Mouse (Mus musculus) midbrain, embryonic 14.5 days (tissue): ENCODE data around the gene Hoxa13. TPM values are rescaled to one million over a fixed set of nuclear protein-coding genes. Genes with fewer than 3 reads are reported as not detected.

Source experiments
- ATAC-seq: fragments of 200-750 bp; cut with Nextera tagmentation; 2 replicates; pipeline ENCODE4 v1.8.0; 2017; ENCODE audit warnings: moderate number of reproducible peaks, moderate library complexity; ENCODE audit not compliant: low FRiP score, low TSS enrichment
- DNase-seq: peaks from one replicate; pipeline ENCODE4 v3.0.0-alpha.2; 2015
- H3K27ac ChIP-seq: fragments of 300-500 bp; sonication (generic); replicated peaks from 2 replicates; pipeline ENCODE4 v1.5.1; 2014; ENCODE audit warnings: mild to moderate bottlenecking, low read depth, low read length, moderate library complexity
- H3K27me3 ChIP-seq: fragments of 300-500 bp; sonication (generic); 2 replicates; pipeline ENCODE4 v1.6.1; 2014; ENCODE audit warnings: low read length, control low read depth, mixed read lengths; ENCODE audit not compliant: control insufficient read depth, insufficient read depth
- H3K36me3 ChIP-seq: fragments of 300-500 bp; sonication (generic); 2 replicates; pipeline ENCODE4 v1.6.1; 2014; ENCODE audit warnings: low read length, control low read depth; ENCODE audit not compliant: control insufficient read depth, insufficient read depth
- H3K4me1 ChIP-seq: fragments of 300-500 bp; sonication (generic); 2 replicates; pipeline ENCODE4 v1.6.1; 2014; ENCODE audit warnings: mild to moderate bottlenecking, antibody characterized with exemption, low read length, control low read depth; ENCODE audit not compliant: control insufficient read depth, insufficient read depth
- H3K4me2 ChIP-seq: fragments of 300-500 bp; sonication (generic); 2 replicates; pipeline ENCODE4 v1.6.1; 2014; ENCODE audit warnings: mild to moderate bottlenecking, low read length, moderate library complexity
- H3K4me3 ChIP-seq: fragments of 300-500 bp; sonication (generic); replicated peaks from 2 replicates; pipeline ENCODE4 v1.5.1; 2014; ENCODE audit warnings: low read depth, low read length
- H3K9ac ChIP-seq: fragments of 300-500 bp; sonication (generic); replicated peaks from 2 replicates; pipeline ENCODE4 v1.6.1; 2014; ENCODE audit warnings: mild to moderate bottlenecking, low read length, moderate library complexity
- H3K9me3 ChIP-seq: fragments of 300-500 bp; sonication (generic); 2 replicates; pipeline ENCODE4 v1.6.1; 2016; ENCODE audit warnings: low read length, control low read depth, mixed read lengths; ENCODE audit not compliant: control insufficient read depth
- WGBS: fragments of 180-500 bp; shearing (Covaris S2); extraction: QIAGEN DNeasy Blood & Tissue Kit; methylation state at CpG from one replicate; pipeline ENCODE4 v1.1.7; 2014; 5-methylcytosine and 5-hydroxymethylcytosine counted together
- polyA plus RNA-seq: library from polyadenylated mRNA; unstranded; fragments of >200 nt; fragmentation: Nextera tagmentation; extraction: Ambion mirVana; gene quantifications from 2 replicates; pipeline ENCODE4 v1.2.1, GENCODE M21; 2014

Gene Hoxa13
- polyA plus RNA-seq, 1 experiment from 2014 or later: not detected

- H3K4me2 ChIP-seq: no peak overlapping the region
- no peak overlapping the region for H3K9ac ChIP-seq
- H3K4me1 ChIP-seq: no peaks in the 10 kb centered on the region
- WGBS: under 1% methylated on average over 9 of the region's 9 CpGs
- no peak for ATAC-seq
- H3K27ac ChIP-seq: no peak overlapping the region
- peaks cover 99% of the 10 kb centered on the region for H3K27me3 ChIP-seq
- no peaks in the 10 kb centered on the region for H3K36me3 ChIP-seq
- H3K9me3 ChIP-seq: no peaks in the 10 kb centered on the region
- H3K4me3 ChIP-seq: no peak overlapping the region
- DNase-seq: no peak
Measured at GRCm38 (mm10) chr6:52266666-52266985, 5.9 kb upstream of the Hoxa13 start.

GRCm38 (mm10) chr6:52265913-52266665 lies 5.4 kb upstream of the Hoxa13 start:
- peak; percentile 31 for DNase-seq
- Histone ChIP-seq H3K36me3 (no peaks in the 10 kb centered on the region), H3K9me3 (no peaks in the 10 kb centered on the region), H3K9ac (no peak overlapping the region), H3K27ac (no peak overlapping the region), H3K4me1 (no peaks in the 10 kb centered on the region), H3K4me3 (no peak overlapping the region), H3K27me3 (peaks cover 99% of the 10 kb centered on the region), H3K4me2 (no peak overlapping the region)
- under 1% methylated on average over 19 of the region's 19 CpGs for WGBS
- no peak for ATAC-seq

GRCm38 (mm10) chr6:52265306-52265912 lies 4.7 kb upstream of the Hoxa13 start:
- Histone ChIP-seq H3K9ac (no peak overlapping the region), H3K27me3 (peaks cover 96% of the 10 kb centered on the region), H3K4me1 (no peaks in the 10 kb centered on the region), H3K36me3 (no peaks in the 10 kb centered on the region), H3K27ac (no peak overlapping the region), H3K9me3 (no peaks in the 10 kb centered on the region), H3K4me3 (no peak overlapping the region), H3K4me2 (no peak overlapping the region)
- WGBS: 2% methylated on average over 18 of the region's 18 CpGs
- DNase-seq: peak; percentile 7
- ATAC-seq: no peak

GRCm38 (mm10) chr6:52264106-52264790 lies 3.6 kb upstream of the Hoxa13 start:
- H3K4me2 ChIP-seq: no peak overlapping the region
- peak; percentile 3 for DNase-seq
- 3% methylated on average over 5 of the region's 5 CpGs for WGBS

GRCm38 (mm10) chr6:52263321-52263585 lies 2.6 kb upstream of the Hoxa13 start:
- Histone ChIP-seq H3K9me3 (no peaks in the 10 kb centered on the region), H3K27me3 (peaks cover 93% of the 10 kb centered on the region), H3K36me3 (no peaks in the 10 kb centered on the region), H3K4me2 (no peak overlapping the region), H3K9ac (no peak overlapping the region), H3K4me3 (no peak overlapping the region), H3K27ac (no peak overlapping the region), H3K4me1 (no peaks in the 10 kb centered on the region)
- DNase-seq (peak; percentile 24), ATAC-seq (no peak)
- 1% methylated on average over 6 of the region's 6 CpGs for WGBS

More at GRCm38 (mm10) chr6:52264106-52264790, 3.6 kb upstream of the Hoxa13 start:
- ATAC-seq: no peak
- Histone ChIP-seq H3K4me3 (no peak overlapping the region), H3K4me1 (no peaks in the 10 kb centered on the region), H3K27ac (no peak overlapping the region), H3K27me3 (peaks cover 93% of the 10 kb centered on the region), H3K36me3 (no peaks in the 10 kb centered on the region), H3K9ac (no peak overlapping the region), H3K9me3 (no peaks in the 10 kb centered on the region)

- no peak overlapping the region for H3K4me3 ChIP-seq
- H3K27me3 ChIP-seq: peaks cover 92% of the 10 kb centered on the region
- no peaks in the 10 kb centered on the region for H3K36me3 ChIP-seq
- H3K27ac ChIP-seq: no peak overlapping the region
- 2% methylated on average over 24 of the region's 24 CpGs for WGBS
- DNase-seq: peak; percentile 25
- ATAC-seq: no peak
- H3K4me2 ChIP-seq: no peak overlapping the region
- no peak overlapping the region for H3K9ac ChIP-seq
- no peaks in the 10 kb centered on the region for H3K9me3 ChIP-seq
- no peaks in the 10 kb centered on the region for H3K4me1 ChIP-seq
Measured at GRCm38 (mm10) chr6:52262463-52263320, 2.0 kb upstream of the Hoxa13 start.

- no peaks in the 10 kb centered on the region for H3K9me3 ChIP-seq
- WGBS: 2% methylated on average over 9 of the region's 9 CpGs
- H3K4me3 ChIP-seq: no peak overlapping the region
- DNase-seq (peak; percentile 42), ATAC-seq (no peak)
- H3K4me1 ChIP-seq: no peaks in the 10 kb centered on the region
- H3K36me3 ChIP-seq: no peaks in the 10 kb centered on the region
- peaks cover 93% of the 10 kb centered on the region for H3K27me3 ChIP-seq
- H3K9ac ChIP-seq: no peak overlapping the region
- no peak overlapping the region for H3K4me2 ChIP-seq
- no peak overlapping the region for H3K27ac ChIP-seq
Measured at GRCm38 (mm10) chr6:52261751-52262462, 1.2 kb upstream of the Hoxa13 start.

- no peak for ATAC-seq
- H3K4me2 ChIP-seq: peak overlapping the region; percentile 36; the same call in 1 of the 2 replicates
Measured at GRCm38 (mm10) chr6:52259811-52260261, 844 bp downstream of the Hoxa13 start.

More at GRCm38 (mm10) chr6:52259811-52260261, 844 bp downstream of the Hoxa13 start:
- WGBS: under 1% methylated on average over 39 of the region's 39 CpGs
- no peak for DNase-seq
- Histone ChIP-seq H3K4me1 (no peaks in the 10 kb centered on the region), H3K27me3 (peaks cover 91% of the 10 kb centered on the region), H3K27ac (no peak overlapping the region), H3K9me3 (no peaks in the 10 kb centered on the region), H3K9ac (no peak overlapping the region), H3K4me3 (0 out of 2 replicates have a peak overlapping the region, but pooled peaks have one; percentile 12), H3K36me3 (no peaks in the 10 kb centered on the region)
